Mouse (Mus musculus) lung, postnatal 25 days (tissue): ENCODE data around the gene A930004D18Rik.

Experiments
- DNase-seq: peaks from one replicate; pipeline ENCODE4 v3.0.0; 2022; ENCODE audit warnings: low spot score

Gene A930004D18Rik

DNA sequence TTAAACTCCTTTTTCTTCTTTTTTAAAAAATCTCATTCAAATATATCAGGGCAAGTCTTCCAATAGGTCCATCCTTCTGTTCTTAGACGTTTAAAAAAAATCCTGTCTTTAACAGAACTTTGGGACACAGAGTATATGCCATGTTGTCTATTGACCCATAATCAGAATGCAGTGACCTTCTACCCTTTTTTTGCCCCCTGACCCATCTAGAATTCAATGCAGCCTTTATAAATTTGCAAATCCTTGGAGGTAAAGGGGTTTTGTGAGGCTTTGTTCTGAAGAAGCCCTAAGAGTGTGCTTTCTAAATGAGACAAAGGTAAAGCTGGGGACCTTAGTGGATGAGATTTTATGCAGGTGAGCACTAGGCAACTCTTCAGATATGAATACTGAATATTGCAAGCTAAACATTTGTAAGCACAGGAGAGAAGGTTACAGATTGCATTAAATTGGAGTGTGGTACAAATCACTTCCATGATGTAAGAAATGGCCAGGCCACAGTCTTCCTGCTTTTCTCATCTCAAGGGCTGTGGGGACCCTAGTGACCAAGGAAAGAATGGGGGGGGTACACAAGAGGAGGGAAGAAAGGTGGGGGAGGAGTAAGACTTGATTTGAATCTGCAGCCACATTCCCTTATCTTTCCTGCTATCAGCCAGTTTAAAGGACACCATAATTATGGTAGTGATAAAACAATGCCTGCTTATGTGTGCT, 15.9 kb upstream of the A930004D18Rik start:
- DNase-seq = no peak

DNA sequence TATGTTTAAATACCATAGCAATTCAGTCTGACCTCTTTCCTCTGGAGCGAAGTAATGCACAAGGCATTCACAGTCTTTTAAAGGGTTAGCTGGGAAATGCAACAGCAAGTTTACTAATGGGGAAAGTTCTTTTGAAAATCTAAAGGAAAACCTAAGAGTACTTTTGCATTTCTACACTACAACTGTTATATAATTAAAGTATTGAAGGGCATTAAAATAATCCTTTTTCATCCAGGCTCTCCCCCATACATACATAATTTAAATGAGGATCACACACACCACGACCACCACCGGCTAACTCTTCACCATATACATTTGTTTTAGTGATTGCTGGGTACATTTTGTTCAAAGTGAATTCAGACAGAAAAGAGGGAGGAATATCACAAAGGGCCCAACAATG, 15.0 kb upstream of the A930004D18Rik start:
- DNase-seq = no peak

DNA sequence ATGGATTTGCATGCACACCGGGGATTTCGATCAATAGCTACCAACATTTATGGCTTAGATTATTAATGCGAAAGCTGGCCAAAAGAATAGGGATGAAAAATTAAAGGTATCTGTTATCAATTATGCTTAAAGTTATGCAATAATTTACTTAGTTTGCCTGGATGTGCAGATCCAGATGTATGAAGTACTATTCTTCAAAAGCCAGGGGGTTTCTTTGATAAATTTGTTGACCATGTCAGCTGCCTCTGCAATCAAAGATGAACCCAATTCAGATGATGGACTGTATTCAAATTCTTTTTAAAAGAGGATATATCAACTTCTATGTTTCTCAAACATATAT, 14.3 kb upstream of the A930004D18Rik start:
- no peak for DNase-seq

GRCm38 (mm10) chr2:18051026-18051830, 13.7 kb upstream of the A930004D18Rik start:
- no peak for DNase-seq

- no peak for DNase-seq
Measured at GRCm38 (mm10) chr2:18050541-18050985, 13.0 kb upstream of the A930004D18Rik start.

DNA sequence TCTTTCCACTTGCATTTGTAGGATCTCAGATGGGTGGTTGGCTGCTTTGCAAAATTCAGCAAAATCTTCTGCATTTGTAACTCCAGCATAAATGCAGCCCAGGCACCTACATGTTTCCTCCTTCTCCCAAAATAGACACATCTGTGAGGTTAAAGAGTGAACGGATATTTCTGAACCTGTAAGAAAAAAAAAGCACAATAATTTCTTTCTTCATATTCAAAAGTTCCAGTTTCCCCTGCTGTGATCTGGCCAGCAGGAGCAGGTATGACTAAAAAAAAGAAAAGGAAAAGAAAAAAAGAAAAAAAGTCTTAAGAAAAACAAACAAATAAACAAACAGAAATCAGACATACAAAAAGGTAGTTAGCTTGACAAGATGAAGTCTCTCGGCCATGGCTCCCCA, 12.5 kb upstream of the A930004D18Rik start:
- no peak for DNase-seq

DNA sequence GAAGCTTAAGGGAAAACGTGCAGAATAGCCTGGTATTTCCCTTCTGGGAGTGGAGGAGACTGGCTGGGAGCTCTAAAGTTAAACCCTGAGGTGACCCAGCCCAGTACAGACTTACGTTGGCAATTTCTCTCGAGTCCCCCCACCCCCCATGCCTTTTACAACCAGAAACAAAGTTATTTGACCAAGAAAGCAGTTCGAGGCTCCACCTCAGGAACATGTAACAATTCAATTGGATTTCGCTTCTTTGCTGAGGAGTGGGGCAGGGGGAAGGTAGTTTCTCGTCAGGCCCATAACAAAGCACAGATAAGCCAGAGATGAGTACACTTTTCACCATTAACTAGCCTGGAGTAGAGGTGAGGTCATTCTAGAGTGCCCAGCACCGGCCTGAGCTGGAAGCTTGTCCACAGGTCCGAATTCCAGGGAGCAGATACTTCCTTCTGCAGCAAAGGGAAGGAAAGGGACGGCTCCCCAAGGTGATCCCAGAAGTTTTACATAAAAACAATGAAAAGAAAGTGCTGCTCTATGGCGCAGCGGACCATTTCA, 11.8 kb upstream of the A930004D18Rik start:
- no peak for DNase-seq

- no peak for DNase-seq
Measured at GRCm38 (mm10) chr2:18048453-18049075, 11.0 kb upstream of the A930004D18Rik start, which contains the start of gene Skida1. Gene Skida1, minus strand, starts transcription at chr2:18049051.

GRCm38 (mm10) chr2:18047646-18048452, 10.3 kb upstream of the A930004D18Rik start:
- DNase-seq = peak; percentile 70

DNA sequence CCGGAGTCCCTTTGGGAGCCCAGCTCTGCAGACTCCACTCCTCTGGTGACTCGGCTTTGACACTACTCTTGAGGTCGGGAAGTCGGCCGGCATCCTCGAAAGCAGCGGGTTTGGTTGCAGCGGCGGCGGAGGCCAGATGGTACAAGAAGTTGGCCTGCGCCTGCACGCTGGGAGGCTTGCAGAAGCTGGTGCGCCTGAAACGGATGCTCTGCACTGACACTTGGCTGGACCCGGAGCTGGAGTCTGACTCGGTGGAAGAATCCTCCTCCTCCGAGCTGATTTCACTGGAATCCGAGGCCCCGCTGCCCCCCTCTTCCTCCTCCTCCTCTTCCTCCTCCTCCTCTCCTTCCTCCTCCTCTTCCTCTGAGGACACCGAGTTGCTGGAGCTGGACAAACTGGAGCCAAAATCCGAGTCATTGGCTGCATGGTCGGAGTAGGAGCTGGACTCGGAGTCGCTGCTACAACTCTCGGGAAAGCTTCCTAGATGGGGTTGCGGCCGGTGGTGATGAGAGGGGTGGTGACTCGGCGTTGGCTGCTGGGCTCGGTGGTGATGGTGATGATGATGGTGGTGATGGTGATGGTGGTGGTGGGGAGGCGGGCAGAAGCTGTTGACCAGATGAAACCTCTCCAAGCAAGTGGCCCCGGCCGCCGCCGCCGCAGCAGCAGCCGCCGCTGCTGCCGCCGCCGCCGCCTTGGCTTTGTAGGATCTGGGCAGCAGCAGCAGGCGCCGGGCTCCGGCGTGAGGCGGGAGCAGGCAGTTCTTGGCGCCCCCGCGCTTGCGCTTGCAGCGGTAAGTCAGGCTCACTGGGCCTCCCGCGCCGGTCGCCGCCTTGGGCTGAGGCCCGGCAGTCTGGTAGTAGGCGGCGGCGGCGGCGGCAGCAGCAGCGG, 9.5 kb upstream of the A930004D18Rik start:
- peak; percentile 46 for DNase-seq

GRCm38 (mm10) chr2:18046186-18046585, 8.6 kb upstream of the A930004D18Rik start:
- no peak for DNase-seq

- no peak for DNase-seq
Measured at GRCm38 (mm10) chr2:18045781-18046181, 8.2 kb upstream of the A930004D18Rik start.

GRCm38 (mm10) chr2:18045143-18045780, 7.7 kb upstream of the A930004D18Rik start:
- DNase-seq = no peak

DNA sequence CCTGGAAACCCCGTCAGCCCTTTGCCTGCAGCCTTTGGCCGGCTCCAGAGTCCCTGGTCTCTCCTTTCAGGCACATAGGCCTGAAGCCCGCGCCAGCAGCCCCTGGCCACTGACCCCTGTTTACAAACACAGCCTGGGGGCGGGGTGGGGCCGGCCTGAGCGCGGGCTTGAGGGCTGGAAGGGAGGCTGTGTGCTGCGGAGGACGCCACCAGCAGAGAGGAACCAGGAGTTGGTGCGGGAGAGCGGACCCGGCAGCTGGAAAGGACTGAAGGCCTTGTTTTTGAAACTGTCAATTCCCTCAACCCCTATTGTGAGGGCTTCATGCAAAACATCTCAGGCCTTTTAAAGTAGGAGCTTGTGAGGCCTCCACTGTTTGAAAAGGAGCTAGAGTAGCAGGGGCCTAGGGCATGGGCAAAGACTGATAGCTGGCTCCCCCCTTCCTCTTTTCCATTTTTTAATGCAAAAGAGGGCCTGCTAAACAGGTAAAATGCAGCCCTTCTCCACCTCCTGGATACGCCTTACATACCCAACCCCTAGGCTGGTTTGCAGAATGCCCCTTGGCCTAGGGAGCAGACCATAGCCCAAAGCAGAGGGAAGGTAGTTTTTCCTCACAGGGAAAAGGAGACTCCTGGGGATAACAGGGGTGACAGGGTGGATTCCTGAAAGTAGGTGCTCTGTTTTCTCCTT, 3.8 kb upstream of the A930004D18Rik start:
- DNase-seq = no peak

DNA sequence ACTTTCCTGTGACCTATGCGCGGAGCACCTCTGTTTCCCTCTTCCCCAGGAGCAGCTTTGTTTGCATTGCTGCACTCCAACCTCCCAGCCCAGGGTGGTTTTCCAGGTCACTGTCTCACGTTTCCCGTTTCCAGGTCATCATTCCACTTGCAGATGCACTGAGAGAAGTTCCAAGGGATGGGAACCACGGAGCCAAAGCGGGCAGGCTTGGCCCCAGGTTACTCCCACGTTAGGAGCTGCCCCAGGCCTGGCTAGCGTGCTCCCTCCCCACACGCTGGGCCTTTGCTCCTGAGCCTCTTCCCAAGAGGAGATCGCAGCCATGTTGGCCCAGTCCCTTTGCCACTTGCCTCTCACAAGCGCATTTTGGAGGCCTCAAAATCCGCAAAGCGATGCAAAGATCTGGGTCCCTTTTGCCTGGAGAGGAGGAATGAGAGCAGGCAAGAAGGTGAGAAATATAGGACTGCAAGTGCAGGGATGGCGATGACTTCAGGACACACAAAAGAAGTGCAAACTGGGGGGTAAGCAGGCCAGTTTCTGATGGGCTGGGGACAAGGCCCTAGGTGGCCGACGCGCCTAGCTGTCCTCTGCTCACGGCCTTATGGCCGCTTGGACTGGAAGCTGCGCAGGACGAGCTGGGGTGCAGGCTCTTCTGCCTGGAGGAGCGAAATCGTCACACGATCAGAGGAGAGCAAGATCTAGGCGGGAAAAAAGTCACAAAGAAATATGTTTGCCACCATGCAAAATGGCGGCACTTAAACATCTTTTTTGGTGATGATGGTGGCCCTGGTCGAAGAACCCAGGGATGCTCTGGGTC, 3.0 kb upstream of the A930004D18Rik start:
- no peak for DNase-seq

DNA sequence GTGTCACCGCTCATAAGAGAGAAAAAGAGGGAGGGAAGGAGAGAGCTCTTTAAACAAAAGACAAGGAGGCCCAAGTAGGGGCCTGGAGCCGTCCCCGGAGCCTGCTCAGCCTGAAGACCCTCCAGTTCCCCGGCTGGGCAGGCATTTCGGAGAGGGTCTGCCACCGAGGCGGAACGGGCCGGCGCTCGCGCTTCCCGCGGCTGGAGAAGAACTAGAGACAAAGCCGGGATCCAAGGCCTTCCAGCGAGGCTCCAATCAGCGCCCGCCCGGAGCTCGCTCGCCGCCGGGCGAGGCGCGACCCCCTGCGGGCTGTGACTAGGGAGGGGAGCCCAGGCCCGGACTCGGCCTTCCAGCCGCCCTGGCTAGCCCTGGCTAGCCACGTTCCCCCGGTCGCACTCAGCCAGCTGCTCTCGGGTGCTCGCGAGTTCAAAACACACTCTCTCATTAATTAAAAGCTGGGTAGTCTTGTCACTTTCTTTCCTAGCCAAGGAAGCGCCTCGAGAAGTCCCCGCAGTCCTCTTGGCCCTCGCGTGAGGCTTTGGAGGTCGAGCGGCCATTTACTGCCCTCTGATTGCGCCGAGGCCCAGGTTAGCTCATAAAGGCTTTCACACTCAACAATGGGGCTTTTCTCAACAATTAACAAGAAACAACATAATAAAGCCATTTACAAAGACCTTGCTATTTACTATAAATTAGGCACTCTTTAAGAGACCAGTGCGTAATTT, 2.2 kb upstream of the A930004D18Rik start:
- no peak for DNase-seq

- no peak for DNase-seq
Measured at GRCm38 (mm10) chr2:18038895-18039371, 1.4 kb upstream of the A930004D18Rik start.
